8 mouse cellular contexts compared by ENCODE assay signal in genomic region chr15:25717006-25717405, GRCm38 (mm10).
DNase-seq lines count a peak whose midpoint lies in the region; ATAC-seq and TF ChIP-seq lines count a peak whose summit lies in the region.

No protein-coding gene starts in this region.

- peak; percentile 96 for TF ChIP-seq CTCF in gastrocnemius, adult 2 months (IDR thresholded peaks at IDR 0.05)

- peak; percentile 18 for ATAC-seq in kidney, embryonic 14.5 days (ENCODE audit: low FRiP score, low TSS enrichment)
- no peak for ATAC-seq in limb, embryonic 11.5 days (ENCODE audit: insufficient number of reproducible peaks, low FRiP score, low TSS enrichment, low read depth)

- 27% methylated on average over 3 of the region's 3 CpGs for WGBS in kidney, embryonic 14.5 days
- WGBS in limb, embryonic 11.5 days: 35% methylated on average over 3 of the region's 3 CpGs

- intact Hi-C loops in gastrocnemius, adult 2 months (cut with DNase I): loop anchor here (1.0 to 2.0 kb wide), 3 partner anchors 94 to 288 kb away; partner anchors contain the start of gene Myo10

- no peak overlapping the region for H3K9ac ChIP-seq in kidney, embryonic 14.5 days (ENCODE audit: low read depth, low read length)
- H3K9ac ChIP-seq in limb, embryonic 11.5 days (ENCODE audit: low read length): no peak overlapping the region

- H3K4me2 ChIP-seq in kidney, embryonic 14.5 days (replicated peaks; ENCODE audit: low read depth, low read length): no peak overlapping the region
- no peak overlapping the region for H3K4me2 ChIP-seq in limb, embryonic 11.5 days (ENCODE audit: low read depth, severe bottlenecking)

- no peaks in the 10 kb centered on the region for H3K9me3 ChIP-seq in kidney, embryonic 14.5 days (ENCODE audit: control insufficient read depth, low read length)
- H3K9me3 ChIP-seq in limb, embryonic 11.5 days (ENCODE audit: control insufficient read depth, low read length): no peaks in the 10 kb centered on the region

- H3K27me3 ChIP-seq in kidney, embryonic 14.5 days (ENCODE audit: control insufficient read depth, insufficient read depth, low read length): no peaks in the 10 kb centered on the region
- H3K27me3 ChIP-seq in limb, embryonic 11.5 days (ENCODE audit: control insufficient read depth, insufficient read depth, low read length): no peaks in the 10 kb centered on the region

- no peak overlapping the region for H3K4me3 ChIP-seq in gastrocnemius, adult 2 months
- H3K4me3 ChIP-seq in kidney, embryonic 14.5 days (ENCODE audit: low read length): no peak overlapping the region
- H3K4me3 ChIP-seq in limb, embryonic 11.5 days (ENCODE audit: low read depth, low read length): no peak overlapping the region

- H3K36me3 ChIP-seq in kidney, embryonic 14.5 days (ENCODE audit: control insufficient read depth, insufficient read depth, low read length): peaks cover 23% of the 10 kb centered on the region; the same call in 1 of the 2 replicates
- H3K36me3 ChIP-seq in limb, embryonic 11.5 days (ENCODE audit: control insufficient read depth, insufficient read depth, low read length): peaks cover 8% of the 10 kb centered on the region; the same call in 1 of the 2 replicates

- peak overlapping the region; percentile 6; the same call in 1 of the 2 replicates for H3K27ac ChIP-seq in gastrocnemius, adult 2 months
- no peak overlapping the region for H3K27ac ChIP-seq in kidney, embryonic 14.5 days (ENCODE audit: low read depth, low read length)
- H3K27ac ChIP-seq in limb, embryonic 11.5 days (replicated peaks; ENCODE audit: low read depth, low read length): no peak overlapping the region

- peak; percentile 72 for DNase-seq in A20 (ENCODE audit: low read depth, low spot score)
- DNase-seq in T-cell, adult 2 months (ENCODE audit: low spot score): peak; percentile 61
- peak; percentile 87 to 93 for DNase-seq in cerebellum, postnatal 36 days
- DNase-seq in gastrocnemius, adult 2 months: peak; percentile 81
- DNase-seq in limb, embryonic 11.5 days (ENCODE audit: low spot score): peak; percentile 90
- peak; percentile 66 for DNase-seq in retina, adult 2 months (ENCODE audit: low read depth, low spot score)
- peak; percentile 63 to 77 for DNase-seq in thymus, postnatal 36 days

- no peaks in the 10 kb centered on the region; the same call in 1 of the 2 replicates for H3K4me1 ChIP-seq in kidney, embryonic 14.5 days (ENCODE audit: control insufficient read depth, insufficient read depth, low read length)
- H3K4me1 ChIP-seq in limb, embryonic 11.5 days (ENCODE audit: control insufficient read depth, insufficient read depth, low read length): 0 out of 2 replicates have a peak, but pooled peaks cover 8% of the 10 kb centered on the region
